Mouse (Mus musculus) forebrain, embryonic 14.5 days (tissue): ENCODE results near the gene Lamtor3. TPM values are rescaled to one million over a fixed set of nuclear protein-coding genes. Genes with fewer than 3 reads are reported as not detected.

Experiments
- ATAC-seq: fragments of 200-750 bp; cut with Nextera tagmentation; 2 replicates; pipeline ENCODE4 v1.8.0; 2017; ENCODE audit warnings: mild to moderate bottlenecking, moderate library complexity
- DNase-seq: peaks from one replicate; pipeline ENCODE4 v3.0.0-alpha.2; 2015; ENCODE audit warnings: low spot score
- H3K27ac ChIP-seq: fragments of 300-500 bp; sonication (generic); 2 replicates; pipeline ENCODE4 v1.5.1; 2014; ENCODE audit warnings: low read depth, mild to moderate bottlenecking, control low read depth, low read length, moderate library complexity
- H3K27me3 ChIP-seq: fragments of 300-500 bp; sonication (generic); replicated peaks from 2 replicates; pipeline ENCODE4 v1.6.1; 2014; ENCODE audit warnings: low read length, control low read depth, mixed read lengths; ENCODE audit not compliant: control insufficient read depth, insufficient read depth
- H3K36me3 ChIP-seq: fragments of 300-500 bp; sonication (generic); 2 replicates; pipeline ENCODE4 v1.6.1; 2014; ENCODE audit warnings: low read length, control low read depth; ENCODE audit not compliant: control insufficient read depth, insufficient read depth
- H3K4me1 ChIP-seq: fragments of 300-500 bp; sonication (generic); 2 replicates; pipeline ENCODE4 v1.6.1; 2014; ENCODE audit warnings: antibody characterized with exemption, low read length, control low read depth; ENCODE audit not compliant: control insufficient read depth, insufficient read depth
- H3K4me2 ChIP-seq: fragments of 300-500 bp; sonication (generic); 2 replicates; pipeline ENCODE4 v1.6.1; 2014; ENCODE audit warnings: mild to moderate bottlenecking, control low read depth, low read length
- H3K4me3 ChIP-seq: fragments of 300-500 bp; sonication (generic); 2 replicates; pipeline ENCODE4 v1.5.1; 2014; ENCODE audit warnings: low read depth, low read length, control low read depth
- H3K9ac ChIP-seq: fragments of 300-500 bp; sonication (generic); 2 replicates; pipeline ENCODE4 v1.6.1; 2014; ENCODE audit warnings: mild to moderate bottlenecking, low read length, control low read depth, moderate library complexity
- H3K9me3 ChIP-seq: fragments of 300-500 bp; sonication (generic); replicated peaks from 2 replicates; pipeline ENCODE4 v1.6.1; 2016; ENCODE audit warnings: low read length, control low read depth, mixed read lengths; ENCODE audit not compliant: control insufficient read depth
- WGBS: fragments of 180-500 bp; shearing (Covaris S2); extraction: QIAGEN DNeasy Blood & Tissue Kit; methylation state at CpG from one replicate; pipeline ENCODE4 v1.1.7; 2014; 5-methylcytosine and 5-hydroxymethylcytosine counted together
- polyA plus RNA-seq: library from polyadenylated mRNA; unstranded; fragments of >200 nt; fragmentation: Nextera tagmentation; extraction: Ambion mirVana; gene quantifications from 2 replicates; pipeline ENCODE4 v1.2.1, GENCODE M21; 2014

Gene Lamtor3
- polyA plus RNA-seq, 1 experiment from 2014 or later, result 143 TPM

GRCm38 (mm10) chr3:137975435-137975834 lies 57.1 kb downstream of the Lamtor3 start:
- peaks cover 7% of the 10 kb centered on the region; the same call in 1 of the 2 replicates for H3K4me1 ChIP-seq
- H3K4me3 ChIP-seq, result no peak overlapping the region
- no peak overlapping the region for H3K9ac ChIP-seq
- ATAC-seq (no peak), DNase-seq (no peak)
- H3K9me3 ChIP-seq, result no peaks in the 10 kb centered on the region
- WGBS, result 84% methylated on average over 7 of the region's 7 CpGs
- no peak overlapping the region for H3K27ac ChIP-seq
- no peaks in the 10 kb centered on the region for H3K27me3 ChIP-seq
- H3K36me3 ChIP-seq, result no peaks in the 10 kb centered on the region
- no peak overlapping the region for H3K4me2 ChIP-seq

GRCm38 (mm10) chr3:137975856-137976423 lies 57.6 kb downstream of the Lamtor3 start:
- DNase-seq (no peak), ATAC-seq (no peak)
- H3K4me2 ChIP-seq, result no peak overlapping the region
- H3K36me3 ChIP-seq, result no peaks in the 10 kb centered on the region
- H3K4me3 ChIP-seq, result no peak overlapping the region
- H3K4me1 ChIP-seq, result peaks cover 7% of the 10 kb centered on the region; the same call in 1 of the 2 replicates
- no peak overlapping the region for H3K9ac ChIP-seq
- H3K9me3 ChIP-seq, result no peaks in the 10 kb centered on the region
- no peak overlapping the region for H3K27ac ChIP-seq
- WGBS, result 91% methylated on average over 17 of the region's 17 CpGs
- H3K27me3 ChIP-seq, result no peaks in the 10 kb centered on the region

- ATAC-seq (peak; percentile 54), DNase-seq (peak; percentile 72)
- H3K27me3 ChIP-seq, result no peaks in the 10 kb centered on the region
- H3K4me1 ChIP-seq, result peaks cover 7% of the 10 kb centered on the region; the same call in 1 of the 2 replicates
- WGBS, result 13% methylated on average over 9 of the region's 9 CpGs
- no peak overlapping the region for H3K9ac ChIP-seq
- H3K4me3 ChIP-seq, result no peak overlapping the region
- H3K27ac ChIP-seq, result peak overlapping the region; percentile 71
- no peak overlapping the region for H3K4me2 ChIP-seq
- H3K36me3 ChIP-seq, result no peaks in the 10 kb centered on the region
- no peaks in the 10 kb centered on the region for H3K9me3 ChIP-seq
Measured at GRCm38 (mm10) chr3:137976943-137977628, 58.8 kb downstream of the Lamtor3 start.

- Histone ChIP-seq H3K36me3 (no peaks in the 10 kb centered on the region), H3K4me1 (peaks cover 7% of the 10 kb centered on the region; the same call in 1 of the 2 replicates), H3K27ac (peak overlapping the region; percentile 71), H3K4me2 (no peak overlapping the region), H3K9ac (no peak overlapping the region), H3K27me3 (no peaks in the 10 kb centered on the region), H3K4me3 (no peak overlapping the region), H3K9me3 (no peaks in the 10 kb centered on the region)
- peak; percentile 66 for DNase-seq
- peak; percentile 81 for ATAC-seq
- WGBS, result 4% methylated on average over 6 of the region's 6 CpGs
Measured at GRCm38 (mm10) chr3:137977629-137978041, 59.3 kb downstream of the Lamtor3 start.

- Histone ChIP-seq H3K9ac (no peak overlapping the region), H3K27ac (no peak overlapping the region), H3K36me3 (no peaks in the 10 kb centered on the region), H3K27me3 (no peaks in the 10 kb centered on the region), H3K4me2 (no peak overlapping the region), H3K9me3 (no peaks in the 10 kb centered on the region), H3K4me1 (peaks cover 7% of the 10 kb centered on the region; the same call in 1 of the 2 replicates), H3K4me3 (no peak overlapping the region)
- ATAC-seq (no peak), DNase-seq (no peak)
- 67% methylated on average over 5 of the region's 5 CpGs for WGBS
Measured at GRCm38 (mm10) chr3:137978233-137978632, 59.9 kb downstream of the Lamtor3 start.

Other genes starting within 250 kb of the Lamtor3 start
- gene Gm21962, start 247.0 kb upstream of the Lamtor3 start, polyA plus RNA-seq, result not detected in 2 replicates
- 1,646 and 1,983 TPM in 2 replicates for gene H2afz, start 54.0 kb upstream of the Lamtor3 start, polyA plus RNA-seq
- gene Dnajb14, start 50.8 kb upstream of the Lamtor3 start, polyA plus RNA-seq, result 6.3 and 9.1 TPM in 2 replicates
- 2.4 and 4.4 TPM in 2 replicates for gene Dapp1, start 63.0 kb downstream of the Lamtor3 start, polyA plus RNA-seq
- 0.03 and 0.04 TPM in 2 replicates for gene 1110002E22Rik, start 146.5 kb downstream of the Lamtor3 start, polyA plus RNA-seq
- gene Gm5105, start 148.9 kb downstream of the Lamtor3 start, polyA plus RNA-seq, result not detected in 2 replicates
- 6.0 and 9.5 TPM in 2 replicates for gene Trmt10a, start 224.9 kb downstream of the Lamtor3 start, polyA plus RNA-seq
- 7.5 and 8.6 TPM in 2 replicates for gene Mttp, start 226.5 kb downstream of the Lamtor3 start, polyA plus RNA-seq